Mouse (Mus musculus) left cerebral cortex, postnatal 4 days (tissue): ENCODE results near the gene Tab1. TPM values are rescaled to one million over a fixed set of nuclear protein-coding genes. Genes with fewer than 3 reads are reported as not detected.

Source experiments
- DNase-seq: peaks from one replicate; pipeline ENCODE4 v3.0.0-alpha.2; 2022
- intact Hi-C: fragments of 180-260 bp; cut with DNase I; formaldehyde crosslinking; loops from one replicate; pipeline ENCODE4 v1.15.1; 2025
- total RNA-seq, 2 experiments: library from RNA; stranded (reverse); gene quantifications; 2 replicates each; pipeline ENCODE4 v1.2.3; 2021

Gene Tab1
- total RNA-seq, 2 experiments from 2014 or later = 27.7 to 36.2 TPM

- intact Hi-C loops = no loop called here
- no peak for DNase-seq
Observed at GRCm38 (mm10) chr15:80192847-80193246, 59.9 kb downstream of the Tab1 start.

- no peak for DNase-seq
- intact Hi-C loops = no loop called here
Observed at GRCm38 (mm10) chr15:80199556-80199955, 66.6 kb downstream of the Tab1 start.

- no peak for DNase-seq
- intact Hi-C loops = no loop called here
Observed at GRCm38 (mm10) chr15:80202111-80202775, 69.3 kb downstream of the Tab1 start.

- DNase-seq = no peak
- intact Hi-C loops = no loop called here
Observed at GRCm38 (mm10) chr15:80203406-80203805, 70.5 kb downstream of the Tab1 start.

DNA sequence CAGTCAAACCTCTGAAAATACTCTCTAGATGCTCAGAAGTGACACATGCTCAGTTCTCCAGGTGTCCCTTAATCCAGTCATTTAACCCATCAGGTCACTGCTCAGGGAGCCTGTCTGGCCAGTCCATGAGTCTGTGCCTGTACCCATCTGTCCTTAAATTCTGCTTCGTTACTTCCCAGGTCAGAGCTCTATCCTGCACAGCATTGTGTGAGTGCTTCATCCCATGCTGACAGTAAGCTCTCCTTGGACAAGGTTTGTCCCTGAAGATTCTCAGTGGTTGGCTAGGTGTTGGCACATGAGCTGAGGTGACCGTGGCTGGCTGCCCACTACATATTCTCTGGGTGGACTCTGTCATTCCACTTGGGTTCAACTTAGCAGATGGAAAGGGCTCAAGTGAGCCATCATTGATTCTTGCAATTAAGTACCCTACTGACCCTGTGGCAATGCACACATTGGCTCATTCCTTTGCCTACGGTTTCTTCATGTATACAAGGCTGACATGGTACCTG is 73.2 kb downstream of the Tab1 start:
- no peak for DNase-seq

GRCm38 (mm10) chr15:80208446-80208845 is 75.5 kb downstream of the Tab1 start:
- intact Hi-C loops = no loop called here
- DNase-seq = no peak

More for the DNA sequence above, 73.2 kb downstream of the Tab1 start:
- intact Hi-C loops = no loop called here

Other genes starting within 250 kb of the Tab1 start
- 1 to 10 TPM; 4.7 to 6.0 TPM for gene Apobec3, start 241.5 kb upstream of the Tab1 start, total RNA-seq
- gene Cbx7, start 162.0 kb upstream of the Tab1 start, total RNA-seq = 1 to 10 TPM; 5.6 to 6.8 TPM
- 10 to 100 TPM; 19.2 to 26.6 TPM for gene Pdgfb, start 118.2 kb upstream of the Tab1 start, total RNA-seq
- 100 to 1,000 TPM; 175 to 191 TPM for gene Syngr1, start 41.8 kb upstream of the Tab1 start, total RNA-seq
- gene Rpl3, start 41.3 kb upstream of the Tab1 start, total RNA-seq = 100 to 1,000 TPM; 535 to 552 TPM
- gene Mgat3, start 40.6 kb downstream of the Tab1 start, total RNA-seq = 10 to 100 TPM; 80.4 to 83.1 TPM
- gene Mief1, start 100.9 kb downstream of the Tab1 start, total RNA-seq = 10 to 100 TPM; 29.3 to 30.6 TPM
- 10 to 100 TPM; 21.1 to 22.2 TPM for gene AC140267.1, start 102.7 kb downstream of the Tab1 start, total RNA-seq
- 100 to 1,000 TPM; 116 to 119 TPM for gene Atf4, start 122.1 kb downstream of the Tab1 start, total RNA-seq
- gene Rps19bp1, start 131.2 kb downstream of the Tab1 start, total RNA-seq = 10 to 100 TPM; 45.1 to 50.3 TPM
- 10 to 100 TPM; 43.3 to 44.4 TPM for gene Cacna1i, start 154.1 kb downstream of the Tab1 start, total RNA-seq